Mouse (Mus musculus): ENCODE results near the gene Rpl3.

DNA sequence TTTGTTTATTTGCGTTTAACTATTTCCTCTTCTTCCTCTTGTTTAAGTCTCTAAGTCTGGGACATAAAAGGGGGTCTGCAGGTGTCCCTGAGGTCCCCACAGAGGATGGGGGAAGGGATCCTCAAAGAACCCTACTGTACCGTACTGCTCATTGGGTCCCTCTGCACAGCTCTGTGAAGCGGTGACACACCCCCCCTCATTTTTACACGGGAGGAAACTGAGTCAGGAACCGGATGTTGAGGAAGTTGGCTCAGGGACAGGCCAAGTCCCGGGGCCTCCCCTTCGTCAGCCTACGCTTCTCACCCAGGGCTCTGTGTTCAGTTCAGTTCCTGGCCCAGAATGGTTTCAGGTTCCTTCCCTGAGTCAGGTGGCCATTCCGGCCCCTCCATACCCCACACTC is 39.9 kb downstream of the Rpl3 start:
- TF ChIP-seq EP300 (optimal IDR thresholded peaks at IDR 0.05): no peak
- no peak for TF ChIP-seq CTCF (IDR thresholded peaks at IDR 0.05; ENCODE audit: low read depth)

Data from stomach, postnatal 0 days (tissue).